24 mouse cellular contexts compared by ENCODE assay signal in genomic region chr2:109311369-109311768, GRCm38 (mm10).
"Had no signal": no experiment of that assay in that cellular context is flagged by ENCODE, and none has a peak within 500 bp of the region (broad histone marks: within the 10 kb centered on the region; RNA-seq: fewer than 3 reads in every experiment).

No protein-coding gene starts in this region.

- H3K9ac ChIP-seq: heart, embryonic 13.5 days; heart, embryonic 15.5 days; hindbrain, embryonic 13.5 days; hindbrain, embryonic 15.5 days; kidney, embryonic 15.5 days; limb, embryonic 12.5 days; liver, embryonic 12.5 days; liver, embryonic 14.5 days had no signal

- H3K27ac ChIP-seq: heart, adult 2 months; heart, embryonic 13.5 days; heart, embryonic 15.5 days; hindbrain, embryonic 13.5 days; hindbrain, embryonic 15.5 days; hindbrain, postnatal 0 days; kidney, embryonic 15.5 days; kidney, postnatal 0 days; left cerebral cortex, adult 2 months; limb, embryonic 10.5 days; limb, embryonic 12.5 days; liver, embryonic 12.5 days; liver, embryonic 14.5 days had no signal

- H3K4me1 ChIP-seq: heart, embryonic 13.5 days; heart, embryonic 15.5 days; hindbrain, embryonic 13.5 days; hindbrain, embryonic 15.5 days; kidney, embryonic 15.5 days; limb, embryonic 10.5 days; limb, embryonic 12.5 days had no signal

- DNase-seq: gastrocnemius, postnatal 14 days; gastrocnemius, postnatal 36 days; heart, adult 11 months; heart, adult 2 months; heart, postnatal 14 days; heart, postnatal 36 days; kidney, adult 11 months; kidney, adult 2 months; kidney, adult 9 months; kidney, postnatal 14 days; kidney, postnatal 36 days; layer of hippocampus, adult 9-11 months had no signal

- H3K27me3 ChIP-seq: heart, embryonic 13.5 days; heart, embryonic 15.5 days; hindbrain, embryonic 13.5 days; hindbrain, embryonic 15.5 days; kidney, embryonic 15.5 days; limb, embryonic 12.5 days; liver, embryonic 12.5 days had no signal

- H3K4me3 ChIP-seq: heart, adult 2 months; heart, embryonic 13.5 days; heart, embryonic 15.5 days; hindbrain, embryonic 13.5 days; hindbrain, embryonic 15.5 days; kidney, embryonic 15.5 days; left cerebral cortex, adult 2 months; limb, embryonic 10.5 days; limb, embryonic 12.5 days; liver, embryonic 12.5 days had no signal

- H3K9me3 ChIP-seq: heart, embryonic 13.5 days; heart, embryonic 15.5 days; hindbrain, embryonic 13.5 days; hindbrain, embryonic 15.5 days; kidney, embryonic 15.5 days; limb, embryonic 10.5 days; limb, embryonic 12.5 days; liver, embryonic 12.5 days had no signal

- H3K36me3 ChIP-seq: hindbrain, embryonic 15.5 days had no signal
